Mouse (Mus musculus) c-Kit-negative CD71-positive TER-119-positive erythroid progenitor cells, embryonic 14.5 days (primary cell): ENCODE measurements around the gene Cstb.

ENCODE experiments used
- DNase-seq: peaks from one replicate; pipeline ENCODE4 v3.0.0-alpha.2; 2013; ENCODE audit warnings: low read depth, low spot score

Gene Cstb

GRCm38 (mm10) chr10:78460463-78460862 is 35.0 kb downstream of the Cstb start:
- no peak for DNase-seq

DNA sequence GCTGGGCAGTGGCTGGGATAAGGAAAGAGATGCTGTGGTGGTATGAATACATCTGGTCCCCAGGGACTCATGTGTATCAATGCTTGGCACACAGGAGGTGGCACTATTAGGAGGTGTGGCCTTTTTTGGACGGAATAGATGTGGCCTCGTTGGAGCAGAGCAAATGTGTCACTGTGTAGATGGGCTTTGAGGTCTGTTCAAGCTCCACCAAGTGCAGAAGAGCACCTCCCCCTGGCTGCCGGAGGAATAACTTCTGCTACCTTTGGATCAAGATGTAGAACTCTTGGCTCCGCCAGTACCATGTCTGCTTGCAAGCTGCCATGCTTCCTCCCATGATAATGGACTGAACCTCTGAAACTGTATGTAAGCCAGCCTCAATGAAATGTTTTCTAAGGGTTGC is 36.3 kb downstream of the Cstb start:
- DNase-seq, result no peak

DNA sequence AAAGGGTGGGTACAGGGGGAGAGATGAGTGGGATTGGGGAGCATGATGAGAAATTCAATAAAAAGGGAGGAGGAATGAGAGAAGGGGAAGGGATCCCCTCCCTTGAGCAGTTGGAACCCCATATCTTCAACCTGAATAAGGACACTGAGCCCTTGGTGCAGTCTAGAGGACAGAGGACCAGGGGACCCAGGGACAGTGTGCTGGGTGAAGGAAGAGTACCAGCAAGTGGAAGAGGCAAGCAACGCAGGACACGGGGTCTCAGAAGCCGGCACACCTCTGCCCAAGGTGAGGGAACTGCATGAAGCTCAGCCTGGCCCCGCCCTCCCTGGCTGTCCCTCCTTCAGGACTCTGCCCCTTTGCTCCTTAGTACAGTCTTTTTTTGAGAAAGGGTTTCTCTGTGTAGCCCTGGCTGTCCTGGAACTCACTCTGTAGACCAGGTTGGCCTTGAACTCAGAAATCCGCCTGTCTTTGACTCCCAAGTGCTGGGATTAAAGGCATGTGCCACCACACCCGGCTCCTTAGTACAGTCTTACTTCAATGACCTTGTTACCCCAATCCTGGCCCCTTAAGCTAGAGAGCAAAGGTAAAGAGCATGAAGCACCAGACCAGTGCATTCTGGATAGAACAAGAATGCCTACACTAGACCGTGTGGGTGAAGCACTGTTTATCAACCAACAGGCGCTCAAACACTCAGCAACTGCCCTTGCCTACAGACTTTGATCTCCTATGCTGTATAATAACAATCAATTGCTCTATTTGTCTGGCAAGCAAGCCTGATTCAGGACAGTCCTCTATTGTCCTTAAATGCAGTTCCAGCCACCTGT is 37.7 kb downstream of the Cstb start:
- DNase-seq, result no peak

DNA sequence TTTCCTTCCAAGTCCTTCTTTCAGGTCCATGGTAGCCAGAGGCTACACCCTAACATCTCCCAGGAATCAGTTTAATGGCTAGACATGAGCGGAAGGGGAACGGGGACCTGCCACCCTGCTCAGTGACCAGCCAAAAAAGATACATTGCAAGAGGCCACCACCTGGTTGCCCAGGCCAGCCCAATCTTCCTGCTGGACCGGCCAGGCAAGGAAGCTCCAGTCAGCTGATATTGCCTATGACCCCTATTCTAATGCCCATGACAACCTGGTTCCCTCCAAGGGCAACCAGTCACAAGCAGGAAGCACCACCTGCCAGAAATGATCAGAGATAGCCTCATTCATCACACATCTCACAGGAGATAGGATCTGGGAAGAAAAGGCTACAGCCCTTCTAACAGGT is 38.3 kb downstream of the Cstb start:
- DNase-seq, result no peak

GRCm38 (mm10) chr10:78464201-78464791 is 38.8 kb downstream of the Cstb start:
- no peak for DNase-seq

- peak; percentile 44 for DNase-seq
Measured at GRCm38 (mm10) chr10:78464792-78465207, 39.3 kb downstream of the Cstb start, which contains the start of gene Pdxk. Pdxk (minus strand) TSS chr10:78464975.

- no peak for DNase-seq
Measured at GRCm38 (mm10) chr10:78465472-78465871, 40.0 kb downstream of the Cstb start.

- no peak for DNase-seq
Measured at GRCm38 (mm10) chr10:78466647-78467046, 41.2 kb downstream of the Cstb start.

- no peak for DNase-seq
Measured at GRCm38 (mm10) chr10:78467761-78468310, 42.4 kb downstream of the Cstb start.

- DNase-seq, result no peak
Measured at GRCm38 (mm10) chr10:78470582-78471313, 45.3 kb downstream of the Cstb start.

- DNase-seq, result no peak
Measured at GRCm38 (mm10) chr10:78472046-78472445, 46.6 kb downstream of the Cstb start.

- no peak for DNase-seq
Measured at GRCm38 (mm10) chr10:78473434-78473833, 48.0 kb downstream of the Cstb start.

DNA sequence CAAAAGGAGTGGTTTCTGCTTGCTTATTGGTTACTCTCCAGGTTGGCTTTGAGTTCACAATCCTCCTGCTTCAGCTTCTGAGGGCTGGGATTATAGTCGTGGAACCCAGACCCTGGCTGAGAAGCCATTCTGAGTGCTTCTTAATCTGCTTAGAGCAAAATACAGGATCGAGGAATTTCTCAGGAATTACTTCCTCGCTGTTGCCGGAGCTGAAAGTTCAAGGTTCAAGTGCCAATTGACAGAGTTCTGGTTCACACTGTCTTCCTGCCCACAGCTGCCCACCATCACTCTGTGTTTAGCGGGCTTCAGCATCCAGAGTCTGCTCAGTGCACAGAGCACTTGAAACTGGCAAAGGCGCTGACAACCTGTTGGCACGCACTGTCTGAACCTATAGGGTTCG is 49.3 kb downstream of the Cstb start:
- DNase-seq, result no peak

- DNase-seq, result no peak
Measured at GRCm38 (mm10) chr10:78476821-78477220, 51.4 kb downstream of the Cstb start.
